Mouse (Mus musculus): ENCODE measurements around the gene Slit3. TPM values are rescaled to one million over a fixed set of nuclear protein-coding genes. Genes with fewer than 3 reads are reported as not detected.
A peak's percentile ranks its signal among the peaks of the same experiment; 100 is the strongest.

Gene Slit3
- polyA plus RNA-seq, 1 experiment from 2014 or later = 14.3 TPM

- no peaks in the 10 kb centered on the region for H3K36me3 ChIP-seq (replicated peaks; ENCODE audit: control insufficient read depth, insufficient read depth)
- no peak for ATAC-seq (ENCODE audit: low FRiP score)
- H3K4me1 ChIP-seq (replicated peaks; ENCODE audit: control insufficient read depth, insufficient read depth, low read length) = peaks cover 7% of the 10 kb centered on the region; the same call in 1 of the 2 replicates
- no peak overlapping the region for H3K4me3 ChIP-seq (replicated peaks; ENCODE audit: low read length)
- no peaks in the 10 kb centered on the region for H3K27me3 ChIP-seq (ENCODE audit: control insufficient read depth, insufficient read depth, low read length)
- DNase-seq (ENCODE audit: low spot score) = no peak
- H3K9ac ChIP-seq = no peak overlapping the region
- no peak overlapping the region for H3K4me2 ChIP-seq (replicated peaks)
- H3K9me3 ChIP-seq (ENCODE audit: control insufficient read depth, low read length) = no peaks in the 10 kb centered on the region
- H3K27ac ChIP-seq = no peak overlapping the region
- 34% methylated on average over 10 of the region's 10 CpGs for WGBS
These were observed 152.4 kb downstream of the Slit3 start for GRCm38 (mm10) chr11:35273416-35273815.

GRCm38 (mm10) chr11:35274036-35274435 is 153.0 kb downstream of the Slit3 start:
- Histone ChIP-seq H3K27me3 (ENCODE audit: control insufficient read depth, insufficient read depth, low read length) (no peaks in the 10 kb centered on the region), H3K9me3 (ENCODE audit: control insufficient read depth, low read length) (no peaks in the 10 kb centered on the region), H3K36me3 (replicated peaks; ENCODE audit: control insufficient read depth, insufficient read depth) (no peaks in the 10 kb centered on the region), H3K4me2 (replicated peaks) (no peak overlapping the region), H3K27ac (no peak overlapping the region), H3K9ac (no peak overlapping the region), H3K4me3 (replicated peaks; ENCODE audit: low read length) (no peak overlapping the region), H3K4me1 (replicated peaks; ENCODE audit: control insufficient read depth, insufficient read depth, low read length) (peaks cover 7% of the 10 kb centered on the region; the same call in 1 of the 2 replicates)
- DNase-seq (ENCODE audit: low spot score) (no peak), ATAC-seq (ENCODE audit: low FRiP score) (no peak)
- WGBS = 96% methylated on average over 3 of the region's 3 CpGs

DNA sequence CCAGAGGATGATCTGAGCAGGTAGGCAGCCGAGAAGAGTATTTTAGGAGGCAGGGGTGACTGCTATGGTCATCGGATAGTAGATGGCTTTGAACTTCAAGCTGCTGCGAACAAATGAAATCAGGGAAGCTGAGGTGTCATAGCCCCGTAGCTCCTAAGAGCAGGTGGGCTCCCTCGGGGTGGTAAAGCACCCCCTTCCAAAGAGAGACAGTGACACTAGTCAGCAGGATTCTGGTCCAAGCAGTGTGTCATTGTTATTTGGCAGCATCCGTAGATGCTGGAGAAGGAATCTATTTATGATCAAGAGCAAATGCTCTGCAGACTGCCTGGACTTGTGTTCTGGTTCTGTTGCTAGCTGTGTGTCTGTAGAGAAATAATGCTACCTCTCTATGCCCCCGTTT is 154.3 kb downstream of the Slit3 start:
- WGBS = 92% methylated on average over 7 of the region's 7 CpGs
- Histone ChIP-seq H3K4me3 (replicated peaks; ENCODE audit: low read length) (no peak overlapping the region), H3K4me2 (replicated peaks) (no peak overlapping the region), H3K36me3 (replicated peaks; ENCODE audit: control insufficient read depth, insufficient read depth) (no peaks in the 10 kb centered on the region), H3K27ac (no peak overlapping the region), H3K4me1 (replicated peaks; ENCODE audit: control insufficient read depth, insufficient read depth, low read length) (peaks cover 7% of the 10 kb centered on the region; the same call in 1 of the 2 replicates), H3K9me3 (ENCODE audit: control insufficient read depth, low read length) (no peaks in the 10 kb centered on the region), H3K27me3 (ENCODE audit: control insufficient read depth, insufficient read depth, low read length) (no peaks in the 10 kb centered on the region), H3K9ac (no peak overlapping the region)
- DNase-seq (ENCODE audit: low spot score) = no peak
- ATAC-seq (ENCODE audit: low FRiP score) = no peak

- Histone ChIP-seq H3K4me2 (replicated peaks) (no peak overlapping the region), H3K27ac (no peak overlapping the region), H3K36me3 (replicated peaks; ENCODE audit: control insufficient read depth, insufficient read depth) (no peaks in the 10 kb centered on the region), H3K9ac (no peak overlapping the region), H3K9me3 (ENCODE audit: control insufficient read depth, low read length) (no peaks in the 10 kb centered on the region), H3K4me1 (replicated peaks; ENCODE audit: control insufficient read depth, insufficient read depth, low read length) (peaks cover 7% of the 10 kb centered on the region; the same call in 1 of the 2 replicates), H3K27me3 (ENCODE audit: control insufficient read depth, insufficient read depth, low read length) (no peaks in the 10 kb centered on the region), H3K4me3 (replicated peaks; ENCODE audit: low read length) (no peak overlapping the region)
- no peak for ATAC-seq (ENCODE audit: low FRiP score)
- 77% methylated on average over 11 of the region's 11 CpGs for WGBS
- no peak for DNase-seq (ENCODE audit: low spot score)
These were observed 155.0 kb downstream of the Slit3 start for GRCm38 (mm10) chr11:35276001-35276400.

DNA sequence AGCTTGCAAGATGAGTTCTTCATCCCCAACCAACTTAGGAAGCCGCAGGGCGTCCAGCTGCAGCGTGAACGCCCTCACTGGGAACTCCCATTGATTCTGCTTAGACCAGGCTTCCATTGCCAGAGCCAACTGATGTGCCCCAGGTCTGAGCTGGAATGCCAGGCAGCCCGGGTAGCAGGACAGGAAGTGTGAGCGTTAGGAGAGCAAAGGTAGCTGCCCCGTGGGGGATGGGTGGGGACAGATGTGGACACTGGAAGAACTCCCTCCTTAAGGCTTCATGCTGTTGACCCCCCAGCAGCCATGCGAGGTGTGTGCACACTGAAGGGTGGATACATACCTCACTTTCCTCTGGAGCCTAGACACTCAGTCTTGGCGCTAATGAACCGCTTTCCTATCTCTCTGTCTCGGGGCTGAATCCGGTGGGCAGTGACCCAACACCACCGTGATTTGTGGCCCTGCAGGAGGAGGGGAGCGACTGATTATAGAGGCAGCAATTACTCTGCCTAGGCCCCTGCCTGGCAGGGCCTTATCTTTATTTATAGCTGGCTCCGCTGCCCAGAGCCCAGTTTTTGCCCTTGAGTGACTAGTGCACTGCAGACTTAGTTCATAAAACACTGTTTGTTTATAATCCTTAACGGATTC is 157.2 kb downstream of the Slit3 start:
- H3K9me3 ChIP-seq (ENCODE audit: control insufficient read depth, low read length) = no peaks in the 10 kb centered on the region
- H3K4me1 ChIP-seq (replicated peaks; ENCODE audit: control insufficient read depth, insufficient read depth, low read length) = peaks cover 11% of the 10 kb centered on the region
- DNase-seq (ENCODE audit: low spot score) (no peak), ATAC-seq (ENCODE audit: low FRiP score) (no peak)
- WGBS = 69% methylated on average over 16 of the region's 16 CpGs
- H3K4me2 ChIP-seq (replicated peaks) = no peak overlapping the region
- H3K27ac ChIP-seq = no peak overlapping the region
- H3K36me3 ChIP-seq (replicated peaks; ENCODE audit: control insufficient read depth, insufficient read depth) = no peaks in the 10 kb centered on the region
- no peak overlapping the region for H3K9ac ChIP-seq
- H3K27me3 ChIP-seq (ENCODE audit: control insufficient read depth, insufficient read depth, low read length) = peaks cover 6% of the 10 kb centered on the region; the same call in 1 of the 2 replicates
- H3K4me3 ChIP-seq (replicated peaks; ENCODE audit: low read length) = no peak overlapping the region

GRCm38 (mm10) chr11:35280826-35281225 is 159.8 kb downstream of the Slit3 start:
- Histone ChIP-seq H3K36me3 (replicated peaks; ENCODE audit: control insufficient read depth, insufficient read depth) (no peaks in the 10 kb centered on the region), H3K4me3 (replicated peaks; ENCODE audit: low read length) (no peak overlapping the region), H3K4me2 (replicated peaks) (no peak overlapping the region), H3K9ac (no peak overlapping the region), H3K27ac (no peak overlapping the region), H3K4me1 (replicated peaks; ENCODE audit: control insufficient read depth, insufficient read depth, low read length) (peaks cover 14% of the 10 kb centered on the region), H3K27me3 (ENCODE audit: control insufficient read depth, insufficient read depth, low read length) (peaks cover 6% of the 10 kb centered on the region; the same call in 1 of the 2 replicates), H3K9me3 (ENCODE audit: control insufficient read depth, low read length) (no peaks in the 10 kb centered on the region)
- ATAC-seq (ENCODE audit: low FRiP score) (no peak), DNase-seq (ENCODE audit: low spot score) (no peak)
- 70% methylated on average over 6 of the region's 6 CpGs for WGBS

- no peak overlapping the region for H3K9ac ChIP-seq
- H3K4me3 ChIP-seq (replicated peaks; ENCODE audit: low read length) = no peak overlapping the region
- ATAC-seq (ENCODE audit: low FRiP score) = no peak
- no peaks in the 10 kb centered on the region for H3K9me3 ChIP-seq (ENCODE audit: control insufficient read depth, low read length)
- WGBS = 73% methylated on average over 5 of the region's 5 CpGs
- peaks cover 6% of the 10 kb centered on the region; the same call in 1 of the 2 replicates for H3K27me3 ChIP-seq (ENCODE audit: control insufficient read depth, insufficient read depth, low read length)
- H3K27ac ChIP-seq = no peak overlapping the region
- peaks cover 17% of the 10 kb centered on the region for H3K4me1 ChIP-seq (replicated peaks; ENCODE audit: control insufficient read depth, insufficient read depth, low read length)
- no peak for DNase-seq (ENCODE audit: low spot score)
- no peak overlapping the region for H3K4me2 ChIP-seq (replicated peaks)
- H3K36me3 ChIP-seq (replicated peaks; ENCODE audit: control insufficient read depth, insufficient read depth) = no peaks in the 10 kb centered on the region
These were observed 161.1 kb downstream of the Slit3 start for GRCm38 (mm10) chr11:35282001-35282632.

DNA sequence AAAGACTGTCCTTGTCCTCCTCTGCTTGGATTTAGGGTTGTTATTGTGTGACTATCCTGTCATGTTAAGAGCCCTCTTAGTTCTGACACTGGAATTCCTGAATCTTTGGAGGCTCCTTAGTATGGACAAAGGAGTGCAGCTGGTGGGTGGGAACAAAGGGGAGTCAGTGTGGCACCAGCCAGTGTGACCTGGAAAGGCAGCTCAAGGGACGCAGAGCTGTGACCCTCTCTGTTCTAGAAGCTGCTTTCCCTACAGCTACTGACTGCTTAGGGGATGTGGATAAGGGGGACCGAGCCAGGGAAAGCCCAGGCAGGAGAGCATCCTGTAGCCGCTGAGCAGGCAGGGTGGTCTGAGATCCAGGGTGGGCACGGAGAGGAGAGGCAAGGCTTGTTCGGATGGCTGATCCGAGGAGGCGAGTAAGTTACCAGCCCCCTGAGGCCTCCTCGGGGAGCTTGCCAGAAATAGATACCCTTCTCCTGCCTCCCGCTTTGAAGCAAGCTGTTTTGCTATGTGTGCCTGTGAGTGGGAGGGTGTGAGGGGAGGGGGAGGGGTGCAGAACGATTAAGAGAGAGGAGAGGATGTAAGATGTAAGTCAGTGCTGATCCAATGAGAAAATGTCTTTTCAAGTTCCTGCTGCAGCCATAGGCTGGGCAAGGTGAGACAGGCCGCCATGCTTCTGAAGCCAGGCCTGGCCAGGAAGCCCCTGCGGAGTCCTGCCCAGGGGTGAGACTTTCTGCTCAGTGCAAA is 162.0 kb downstream of the Slit3 start:
- H3K27ac ChIP-seq = 0 out of 2 replicates have a peak overlapping the region, but pooled peaks have one; percentile 20

GRCm38 (mm10) chr11:35283767-35284166 is 162.7 kb downstream of the Slit3 start:
- Histone ChIP-seq H3K9ac (no peak overlapping the region), H3K27me3 (ENCODE audit: control insufficient read depth, insufficient read depth, low read length) (peaks cover 6% of the 10 kb centered on the region; the same call in 1 of the 2 replicates), H3K36me3 (replicated peaks; ENCODE audit: control insufficient read depth, insufficient read depth) (no peaks in the 10 kb centered on the region), H3K27ac (no peak overlapping the region), H3K4me1 (replicated peaks; ENCODE audit: control insufficient read depth, insufficient read depth, low read length) (peaks cover 17% of the 10 kb centered on the region), H3K4me2 (replicated peaks) (no peak overlapping the region), H3K9me3 (ENCODE audit: control insufficient read depth, low read length) (no peaks in the 10 kb centered on the region), H3K4me3 (replicated peaks; ENCODE audit: low read length) (no peak overlapping the region)
- DNase-seq (ENCODE audit: low spot score) = no peak
- WGBS = 20% methylated on average over 3 of the region's 3 CpGs
- ATAC-seq (ENCODE audit: low FRiP score) = no peak

More for the DNA sequence above, 162.0 kb downstream of the Slit3 start:
- peaks cover 17% of the 10 kb centered on the region for H3K4me1 ChIP-seq (replicated peaks; ENCODE audit: control insufficient read depth, insufficient read depth, low read length)
- peaks cover 6% of the 10 kb centered on the region; the same call in 1 of the 2 replicates for H3K27me3 ChIP-seq (ENCODE audit: control insufficient read depth, insufficient read depth, low read length)
- H3K4me3 ChIP-seq (replicated peaks; ENCODE audit: low read length) = no peak overlapping the region
- 21% methylated on average over 12 of the region's 12 CpGs for WGBS
- no peaks in the 10 kb centered on the region for H3K9me3 ChIP-seq (ENCODE audit: control insufficient read depth, low read length)
- H3K36me3 ChIP-seq (replicated peaks; ENCODE audit: control insufficient read depth, insufficient read depth) = no peaks in the 10 kb centered on the region
- DNase-seq (ENCODE audit: low spot score) (peak; percentile 45), ATAC-seq (ENCODE audit: low FRiP score) (peak; percentile 44; the same call in 1 of the 2 replicates)
- no peak overlapping the region for H3K9ac ChIP-seq
- 0 out of 2 replicates have a peak overlapping the region, but pooled peaks have one; percentile 12 for H3K4me2 ChIP-seq (replicated peaks)

Measured in hindbrain, embryonic 14.5 days (tissue).